Mouse (Mus musculus): ENCODE data around the gene Map3k7. TPM values are rescaled to one million over a fixed set of nuclear protein-coding genes. Genes with fewer than 3 reads are reported as not detected.

The Map3k7 gene
- total RNA-seq, 2 experiments from 2014 or later, result 29.6 to 33.9 TPM

- no peak for DNase-seq
Observed at GRCm38 (mm10) chr4:32060686-32061085, 96.8 kb downstream of the Map3k7 start.

GRCm38 (mm10) chr4:32062381-32063059, 98.6 kb downstream of the Map3k7 start:
- no peak for DNase-seq

GRCm38 (mm10) chr4:32063291-32063690, 99.4 kb downstream of the Map3k7 start:
- no peak for DNase-seq

Data from gastrocnemius, postnatal 25 days (tissue).